Mouse (Mus musculus) embryonic fibroblast, embryonic 13.5 days (primary cell): ENCODE data around the gene Opa3.

Source experiments
- CTCF ChIP-seq: IDR thresholded peaks from 2 replicates; pipeline ENCODE4 v1.5.1; 2011; ENCODE audit warnings: mild to moderate bottlenecking, control low read depth, low read length, moderate library complexity, borderline replicate concordance; ENCODE audit not compliant: insufficient read depth
- POLR2A ChIP-seq: IDR thresholded peaks from 2 replicates; pipeline ENCODE4 v1.6.1; 2011; ENCODE audit warnings: low read depth, mild to moderate bottlenecking, control low read depth, low read length, moderate library complexity

DNA sequence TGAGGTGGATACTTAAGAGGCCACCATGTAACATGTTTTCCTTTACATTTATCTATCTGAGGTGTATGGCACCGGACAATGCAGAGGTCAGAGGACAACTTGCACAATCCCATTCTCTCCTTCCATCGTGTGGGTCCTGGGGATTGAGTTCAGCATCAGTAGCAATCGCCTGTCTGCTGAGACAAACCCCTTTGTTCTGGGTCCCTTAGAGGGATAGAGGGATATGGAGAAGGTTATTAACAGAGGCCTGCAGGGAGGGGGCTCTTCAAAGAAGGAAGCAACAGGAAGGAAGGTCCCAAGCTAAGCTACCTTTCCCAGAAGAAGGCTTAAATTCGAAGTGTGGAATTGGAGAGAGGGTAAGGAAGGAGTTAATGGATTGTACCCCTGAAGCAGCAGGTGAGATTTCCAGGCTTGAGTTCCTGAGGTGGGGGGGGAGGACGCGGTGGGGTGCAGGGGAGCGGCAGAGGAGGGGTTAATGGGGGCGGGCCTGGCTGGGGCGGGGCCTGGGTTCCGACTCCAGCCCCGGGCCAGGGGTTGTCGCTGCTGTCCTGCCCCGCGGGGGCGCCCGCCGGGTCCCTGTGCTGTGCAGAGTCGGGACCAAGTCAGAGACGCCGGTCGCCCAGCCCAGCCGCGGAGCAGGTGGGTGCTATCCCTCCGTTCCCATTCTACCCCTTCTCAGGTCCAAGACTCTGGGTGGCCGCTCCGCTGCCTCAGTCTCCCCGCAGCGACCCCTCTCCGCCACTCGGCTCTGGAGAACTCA is 16.0 kb upstream of the Opa3 start, which contains the start of gene Gpr4:
- TF ChIP-seq POLR2A: no peak
- TF ChIP-seq CTCF: no peak
